Mouse (Mus musculus): ENCODE results near the gene Rnf180.

Gene Rnf180

GRCm38 (mm10) chr13:105249599-105249998 lies 45.0 kb downstream of the Rnf180 start:
- DNase-seq = no peak

DNA sequence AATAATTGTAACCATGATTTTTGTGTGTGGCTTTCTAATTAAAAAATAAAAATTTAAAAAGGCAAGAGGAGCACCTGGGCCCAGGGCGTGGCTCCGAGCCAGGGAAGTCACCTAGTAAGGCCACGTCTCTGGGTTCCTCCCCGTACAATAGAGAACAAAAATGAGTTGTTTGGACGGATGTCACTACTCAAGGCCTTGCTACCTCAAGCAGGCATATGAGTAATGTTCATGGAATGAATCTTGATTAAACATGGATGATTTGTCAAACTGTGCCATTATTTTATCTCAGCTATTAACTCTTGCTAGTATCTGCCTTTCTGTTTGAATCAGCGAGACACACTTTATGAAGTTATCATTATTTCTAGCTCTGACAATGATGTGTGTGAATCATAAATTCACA lies 46.9 kb downstream of the Rnf180 start:
- no peak for DNase-seq

DNA sequence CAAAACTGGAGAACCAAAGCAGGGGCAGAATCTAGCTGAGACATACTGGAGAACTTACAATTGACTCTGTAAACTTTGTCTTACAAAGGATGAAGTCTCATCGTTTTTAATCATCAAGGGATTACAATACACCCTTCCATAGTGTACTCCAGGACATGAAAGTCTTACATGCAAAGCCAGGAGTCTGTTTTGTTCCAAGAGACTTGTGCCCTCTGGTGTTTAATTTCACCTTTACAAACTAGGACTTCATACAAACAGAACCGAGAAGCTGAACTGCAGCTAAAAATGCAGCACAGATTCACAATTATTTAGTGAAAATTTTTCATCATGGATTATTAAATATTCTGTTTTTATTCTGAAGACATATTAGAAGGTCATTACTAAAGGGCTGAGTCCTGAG lies 53.8 kb downstream of the Rnf180 start:
- DNase-seq = no peak

- no peak for DNase-seq
Observed at GRCm38 (mm10) chr13:105227126-105227525, 67.5 kb downstream of the Rnf180 start.

DNA sequence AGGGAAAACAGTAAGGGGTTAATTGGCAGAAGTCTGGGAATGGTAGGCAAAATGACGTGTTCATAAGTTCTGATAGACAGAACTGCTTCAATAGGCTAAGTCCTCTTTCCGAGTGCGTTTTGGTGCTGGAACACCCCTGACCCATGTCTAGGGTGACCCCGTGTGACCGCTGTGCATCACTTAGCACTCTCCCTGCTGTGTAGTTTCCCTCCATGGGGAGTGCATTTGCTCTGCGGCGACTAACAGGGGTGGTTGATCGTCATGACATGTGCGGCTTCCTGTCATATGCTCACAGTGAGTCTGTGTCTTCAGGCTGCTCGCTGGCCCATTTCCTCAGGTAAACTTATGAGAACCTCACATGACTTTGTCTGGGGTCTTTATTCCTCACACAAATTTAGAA lies 70.6 kb downstream of the Rnf180 start:
- DNase-seq = no peak

DNA sequence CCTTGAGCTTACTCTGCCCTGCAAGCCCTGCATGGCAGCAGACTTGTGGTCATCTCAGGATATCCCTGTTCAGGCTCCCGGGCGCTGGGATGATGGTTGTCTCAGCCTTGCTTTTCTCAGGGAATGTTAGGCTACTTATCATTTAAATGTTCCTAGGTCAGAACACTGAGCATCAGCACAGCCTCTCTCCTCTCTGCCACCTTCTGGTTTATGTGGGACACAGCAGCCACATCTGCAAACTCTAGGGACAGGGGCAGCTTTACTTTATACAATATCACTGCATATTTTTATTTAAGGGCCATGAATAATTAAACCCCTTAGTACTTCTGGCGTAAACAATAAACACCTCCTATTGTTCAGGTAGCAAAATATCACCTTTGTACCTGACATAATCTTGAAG lies 71.5 kb downstream of the Rnf180 start:
- peak; percentile 4 for DNase-seq

GRCm38 (mm10) chr13:105222016-105222725 lies 72.4 kb downstream of the Rnf180 start:
- no peak for DNase-seq

DNA sequence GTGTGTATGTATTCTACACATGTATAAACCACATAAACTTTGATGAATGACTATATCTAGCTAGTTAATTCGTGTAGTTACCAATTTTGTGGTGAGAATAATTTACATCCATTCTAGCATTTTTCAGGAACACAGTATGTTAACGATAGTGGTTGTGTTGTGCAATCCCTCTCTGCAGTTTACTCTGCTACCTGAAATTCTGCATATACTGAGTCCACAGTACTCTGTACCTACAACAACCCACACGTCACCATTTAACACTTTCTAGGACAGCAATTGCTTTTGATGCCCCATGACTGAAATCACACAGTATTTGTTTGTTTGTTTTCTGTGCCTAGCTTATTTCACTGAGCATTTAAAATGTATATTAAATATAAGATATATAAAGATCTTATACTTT lies 83.9 kb downstream of the Rnf180 start:
- DNase-seq = no peak

- DNase-seq = no peak
Observed at GRCm38 (mm10) chr13:105203851-105204250, 90.8 kb downstream of the Rnf180 start.

GRCm38 (mm10) chr13:105198658-105199057 lies 96.0 kb downstream of the Rnf180 start:
- no peak for DNase-seq

- no peak for DNase-seq
Observed at GRCm38 (mm10) chr13:105198028-105198427, 96.6 kb downstream of the Rnf180 start.

GRCm38 (mm10) chr13:105193583-105193982 lies 101.0 kb downstream of the Rnf180 start:
- no peak for DNase-seq

- no peak for DNase-seq
Observed at GRCm38 (mm10) chr13:105188730-105189129, 105.9 kb downstream of the Rnf180 start.

- no peak for DNase-seq
Observed at GRCm38 (mm10) chr13:105180781-105181180, 113.8 kb downstream of the Rnf180 start.

DNA sequence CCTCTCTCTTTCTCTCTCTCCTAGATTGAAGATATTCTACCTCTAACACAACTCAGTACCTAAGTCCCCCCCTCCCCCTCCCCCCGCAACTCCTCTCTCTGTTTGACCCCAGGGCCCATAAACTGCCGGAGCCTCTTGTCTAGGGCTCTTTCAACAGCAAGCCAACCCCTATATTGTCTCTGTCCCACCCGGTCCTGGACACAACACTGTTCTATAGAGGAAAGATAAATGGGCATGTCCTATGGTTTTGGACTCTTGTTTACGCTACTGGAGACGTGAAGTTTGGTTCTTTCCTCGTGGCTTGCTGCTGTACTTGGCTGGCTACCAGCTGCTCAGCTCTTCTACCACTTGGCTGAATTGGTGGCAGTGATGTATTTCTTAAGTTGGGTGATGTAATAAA lies 129.2 kb downstream of the Rnf180 start:
- DNase-seq = no peak

GRCm38 (mm10) chr13:105153955-105154354 lies 140.7 kb downstream of the Rnf180 start:
- peak; percentile 17 for DNase-seq

DNA sequence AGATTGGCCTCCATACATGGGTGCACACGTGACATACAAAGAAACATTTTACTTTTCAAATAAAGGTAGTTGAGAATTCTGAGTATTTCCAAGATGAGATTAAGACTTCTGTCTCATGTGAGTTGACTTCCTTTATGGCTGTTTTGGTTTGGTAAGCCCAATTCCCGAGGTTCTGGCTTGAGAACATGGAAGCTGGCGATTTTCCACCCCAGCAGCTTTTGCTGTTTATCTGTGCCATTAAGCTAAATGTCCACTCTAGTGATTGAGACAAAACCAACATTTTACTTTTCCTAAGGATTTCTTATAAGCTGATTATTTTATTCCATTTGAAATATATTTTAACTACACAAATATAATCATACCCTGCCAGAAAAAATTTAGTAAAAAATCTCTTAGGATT lies 144.6 kb downstream of the Rnf180 start:
- no peak for DNase-seq

DNA sequence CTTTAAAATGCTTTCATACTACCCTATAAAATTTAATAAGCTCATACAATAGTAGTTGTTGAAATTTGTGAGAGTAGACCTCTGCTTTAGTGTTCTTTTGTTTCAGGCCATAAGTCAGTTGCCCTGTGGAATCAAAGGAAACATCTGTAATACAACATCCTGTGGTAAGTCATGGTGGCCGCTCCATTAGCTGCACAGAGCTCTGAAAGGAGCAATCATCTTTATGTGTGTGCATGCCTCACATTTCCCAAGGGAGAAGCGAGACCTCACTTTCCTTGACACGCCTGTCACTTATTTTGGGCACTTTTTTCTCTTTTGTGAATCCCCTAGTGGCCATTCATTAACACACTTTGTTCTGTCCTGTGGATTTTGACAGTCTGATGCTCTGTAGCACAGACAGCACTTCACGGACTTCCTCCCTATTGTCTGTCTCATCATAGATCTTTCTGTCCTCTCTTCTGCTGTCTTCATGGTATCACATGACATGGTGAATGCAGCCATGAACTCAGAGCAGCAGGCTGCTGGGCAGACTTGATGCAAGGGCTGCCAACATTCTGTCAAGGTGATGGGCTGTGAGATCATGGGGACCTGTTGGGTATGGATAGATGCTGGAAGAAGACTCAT lies 146.7 kb downstream of the Rnf180 start:
- no peak for DNase-seq

DNA sequence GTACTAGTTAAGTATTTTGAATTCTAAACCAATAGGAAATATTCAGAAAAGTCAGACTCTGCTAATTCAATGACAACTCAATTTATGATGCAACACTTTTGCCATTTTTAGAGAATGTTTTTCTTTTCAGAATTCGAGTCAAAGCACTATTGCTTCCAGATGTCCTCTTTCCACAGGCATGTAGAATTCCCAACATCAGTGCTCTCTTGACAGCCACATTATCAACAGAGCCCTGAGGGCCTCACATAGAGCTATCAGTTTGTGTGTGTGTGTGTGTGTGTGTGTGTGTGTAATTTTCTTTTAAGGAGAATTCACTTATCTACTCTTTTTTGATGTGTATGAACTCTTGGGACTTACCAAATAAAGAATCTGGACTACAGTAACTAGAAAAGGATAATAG lies 147.8 kb downstream of the Rnf180 start:
- DNase-seq = no peak

DNA sequence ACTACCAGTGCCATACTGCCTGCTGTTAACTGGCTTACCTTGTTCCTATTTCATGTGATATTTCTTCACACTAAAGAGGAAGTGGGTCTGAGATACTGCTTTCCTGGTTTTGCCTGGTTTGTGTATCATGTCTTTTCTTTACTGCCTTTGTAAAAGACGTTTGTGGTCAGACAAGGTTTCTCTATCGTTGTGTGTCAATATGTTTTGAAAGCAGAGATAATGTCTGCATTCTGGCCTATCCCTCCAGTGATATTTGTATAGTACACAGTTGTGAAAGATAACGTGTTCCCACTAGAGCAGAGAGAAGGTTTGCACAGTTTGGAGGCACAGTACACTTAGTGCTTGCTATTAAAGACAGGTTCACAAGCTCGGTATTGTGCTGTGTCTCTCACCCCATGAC lies 154.7 kb downstream of the Rnf180 start:
- no peak for DNase-seq

GRCm38 (mm10) chr13:105134397-105134796 lies 160.2 kb downstream of the Rnf180 start:
- DNase-seq = no peak

DNA sequence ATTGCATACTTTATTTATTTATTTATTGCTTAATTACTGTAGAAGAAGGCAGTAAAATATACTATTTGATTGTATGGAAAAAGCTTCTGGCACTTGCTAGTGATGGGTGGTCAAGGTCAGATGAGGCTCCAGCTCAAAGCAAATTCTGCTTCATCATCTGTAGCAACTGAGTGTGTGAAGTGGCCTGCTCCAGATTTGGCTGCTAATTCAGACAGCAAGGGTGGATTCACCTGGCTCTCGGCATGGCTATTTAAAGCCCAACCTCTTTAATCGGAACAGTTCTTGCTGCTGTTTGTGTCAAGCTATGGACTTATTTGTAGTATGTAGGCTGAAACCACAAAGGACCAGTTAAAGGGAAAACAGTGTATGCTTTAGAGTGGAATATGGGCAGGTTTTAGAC lies 161.8 kb downstream of the Rnf180 start:
- DNase-seq = no peak

GRCm38 (mm10) chr13:105132370-105132769 lies 162.2 kb downstream of the Rnf180 start:
- no peak for DNase-seq

GRCm38 (mm10) chr13:105130080-105130479 lies 164.5 kb downstream of the Rnf180 start:
- DNase-seq = no peak

DNA sequence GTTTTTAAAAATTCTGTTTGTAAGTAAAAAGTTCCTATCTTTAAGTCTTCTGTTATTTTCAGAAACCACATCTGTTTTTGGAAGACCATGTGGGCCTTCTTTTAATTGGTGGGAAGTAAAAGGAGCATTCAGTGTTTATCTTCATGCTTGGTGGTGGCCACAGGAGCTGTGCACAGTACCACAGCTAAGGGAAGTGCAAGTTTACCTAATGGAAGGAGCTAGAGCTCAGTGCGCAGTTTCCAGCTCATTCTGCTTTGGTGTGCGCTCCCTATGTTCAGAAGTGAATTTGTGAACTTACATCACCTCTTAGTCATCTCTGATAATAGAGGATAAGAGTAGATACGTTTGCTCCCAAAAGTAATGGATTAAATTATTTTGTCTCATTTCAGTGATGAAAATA lies 172.5 kb downstream of the Rnf180 start:
- no peak for DNase-seq
